Mouse (Mus musculus) MEL (cell line): ENCODE measurements around the gene Adamts15. TPM values are rescaled to one million over a fixed set of nuclear protein-coding genes. Genes with fewer than 3 reads are reported as not detected.

Experiments used
- DNase-seq: peaks from one replicate; pipeline ENCODE4 v3.0.0; 2011; ENCODE audit warnings: low read depth, low spot score
- H3K27ac ChIP-seq: 2 replicates; pipeline ENCODE4 v1.5.1; 2012; ENCODE audit warnings: low read depth, mild to moderate bottlenecking, control low read depth, low read length, moderate library complexity; ENCODE audit not compliant: control insufficient read depth
- H3K27me3 ChIP-seq, 2 experiments: fragments of 150-350 bp in 1 of 2; sonication (generic) in 1 of 2; 2 replicates each; pipeline ENCODE4 v1.6.1; 2012; ENCODE audit warnings: low read length in 2 of 2, mild to moderate bottlenecking in 2 of 2, improper control_type of control experiment in 1 of 2, moderate library complexity in 1 of 2; ENCODE audit not compliant: insufficient read depth in 2 of 2, control insufficient read depth in 1 of 2
- H3K36me3 ChIP-seq, 2 experiments: 2 replicates each; pipeline ENCODE4 v1.6.1; 2012 to 2014; ENCODE audit warnings: low read length in 2 of 2, improper control_type of control experiment in 1 of 2, inconsistent platforms in 1 of 2, mild to moderate bottlenecking in 1 of 2; ENCODE audit not compliant: insufficient read depth in 2 of 2, control insufficient read depth in 1 of 2
- H3K4me1 ChIP-seq, 2 experiments: fragments of 150-350 bp in 1 of 2; sonication (generic) in 1 of 2; 2 replicates each; pipeline ENCODE4 v1.6.1; 2012; ENCODE audit warnings: low read length in 2 of 2, improper control_type of control experiment in 1 of 2, mild to moderate bottlenecking in 1 of 2; ENCODE audit not compliant: insufficient read depth in 2 of 2, control insufficient read depth in 1 of 2
- H3K4me3 ChIP-seq, 2 experiments: fragments of 150-350 bp in 1 of 2; sonication (generic) in 1 of 2; 2 replicates each; pipeline ENCODE4 v1.5.1; 2012; ENCODE audit warnings: low read depth in 2 of 2, low read length in 2 of 2, mild to moderate bottlenecking in 2 of 2, moderate library complexity in 2 of 2, control low read depth in 1 of 2, improper control_type of control experiment in 1 of 2; ENCODE audit not compliant: control insufficient read depth in 1 of 2, insufficient read depth in 1 of 2
- H3K79me2 ChIP-seq: 2 replicates; pipeline ENCODE4 v1.6.1; 2012; ENCODE audit warnings: mild to moderate bottlenecking, low read length, moderate library complexity; ENCODE audit not compliant: control insufficient read depth, poor library complexity, insufficient read depth
- H3K9ac ChIP-seq: 2 replicates; pipeline ENCODE4 v1.6.1; 2012; ENCODE audit warnings: low read depth, mild to moderate bottlenecking, control low read depth, low read length, moderate library complexity; ENCODE audit not compliant: control insufficient read depth, poor library complexity, severe bottlenecking
- H3K9me3 ChIP-seq: fragments of 150-350 bp; sonication (generic); replicated peaks from 2 replicates; pipeline ENCODE4 v1.6.1; 2012; ENCODE audit warnings: mild to moderate bottlenecking, low read length, improper control_type of control experiment, moderate library complexity; ENCODE audit not compliant: insufficient read depth
- CHD1 ChIP-seq: IDR thresholded peaks from 2 replicates; pipeline ENCODE4 v1.6.1; 2012; ENCODE audit warnings: low read depth, mild to moderate bottlenecking, inconsistent platforms, low read length, improper control_type of control experiment
- CHD2 ChIP-seq: IDR thresholded peaks from 2 replicates; pipeline ENCODE4 v1.6.1; 2011; ENCODE audit warnings: low read length, improper control_type of control experiment
- CTCF ChIP-seq, 3 experiments: IDR thresholded peaks in 2 of 3; conservative IDR thresholded peaks in 1 of 3; 2 replicates each; pipeline ENCODE4 v1.5.1; 2011 to 2012; ENCODE audit warnings: low read length in 3 of 3, low read depth in 2 of 3, mild to moderate bottlenecking in 2 of 3, improper control_type of control experiment in 1 of 3, inconsistent platforms in 1 of 3, mixed read lengths in 1 of 3, moderate library complexity in 1 of 3; ENCODE audit not compliant: control insufficient read depth in 1 of 3, insufficient read depth in 1 of 3, poor library complexity in 1 of 3, severe bottlenecking in 1 of 3
- JUND ChIP-seq: IDR thresholded peaks from 2 replicates; pipeline ENCODE4 v1.6.1; 2011; ENCODE audit warnings: low read depth, mild to moderate bottlenecking, improper control_type of control experiment, low read length
- MAX ChIP-seq: IDR thresholded peaks from 2 replicates; pipeline ENCODE4 v1.6.1; 2011; ENCODE audit warnings: low read length, improper control_type of control experiment
- MXI1 ChIP-seq: IDR thresholded peaks from 2 replicates; pipeline ENCODE4 v1.6.1; 2011; ENCODE audit warnings: mild to moderate bottlenecking, low read depth, low read length, improper control_type of control experiment
- MYB ChIP-seq: IDR thresholded peaks from 2 replicates; pipeline ENCODE4 v1.6.1; 2011; ENCODE audit warnings: mild to moderate bottlenecking, low read depth, low read length, improper control_type of control experiment
- NELFE ChIP-seq: IDR thresholded peaks from 2 replicates; pipeline ENCODE4 v1.6.1; 2011; ENCODE audit warnings: low read depth, low read length, improper control_type of control experiment
- NRF1 ChIP-seq: IDR thresholded peaks from 2 replicates; pipeline ENCODE4 v1.6.1; 2014; ENCODE audit warnings: low read depth, mild to moderate bottlenecking, inconsistent platforms, low read length, improper control_type of control experiment, moderate library complexity; ENCODE audit not compliant: poor library complexity, insufficient read depth, severe bottlenecking
- POLR2AphosphoS5 ChIP-seq: IDR thresholded peaks from 2 replicates; pipeline ENCODE4 v1.6.1; 2012; ENCODE audit warnings: low read depth, borderline replicate concordance, mild to moderate bottlenecking, inconsistent platforms, low read length, moderate library complexity, mixed read lengths
- RAD21 ChIP-seq: IDR thresholded peaks from 2 replicates; pipeline ENCODE4 v1.6.1; 2011; ENCODE audit warnings: mild to moderate bottlenecking, low read depth, low read length, improper control_type of control experiment
- RCOR1 ChIP-seq: IDR thresholded peaks from 2 replicates; pipeline ENCODE4 v1.6.1; 2012; ENCODE audit warnings: low read depth, mild to moderate bottlenecking, inconsistent platforms, low read length, improper control_type of control experiment
- TCF12 ChIP-seq: IDR thresholded peaks from 2 replicates; pipeline ENCODE4 v1.6.1; 2014; ENCODE audit warnings: low read depth, mild to moderate bottlenecking, inconsistent platforms, low read length, improper control_type of control experiment, moderate library complexity
- USF2 ChIP-seq, 2 experiments: IDR thresholded peaks; 2 replicates each; pipeline ENCODE4 v1.6.1; 2011 to 2012; ENCODE audit warnings: improper control_type of control experiment in 2 of 2, low read length in 2 of 2, borderline replicate concordance in 1 of 2, inconsistent platforms in 1 of 2, low read depth in 1 of 2, mild to moderate bottlenecking in 1 of 2; ENCODE audit not compliant: insufficient read depth in 1 of 2
- ZC3H11A ChIP-seq: IDR thresholded peaks from 2 replicates; pipeline ENCODE4 v1.6.1; 2012; ENCODE audit warnings: low read depth, mild to moderate bottlenecking, inconsistent platforms, low read length, improper control_type of control experiment
- ZKSCAN1 ChIP-seq: IDR thresholded peaks from 2 replicates; pipeline ENCODE4 v1.6.1; 2012; ENCODE audit warnings: low read depth, mild to moderate bottlenecking, inconsistent platforms, low read length, improper control_type of control experiment, moderate library complexity
- ZNF384 ChIP-seq: IDR thresholded peaks from 2 replicates; pipeline ENCODE4 v1.6.1; 2012; ENCODE audit warnings: low read depth, mild to moderate bottlenecking, inconsistent platforms, low read length, improper control_type of control experiment
- polyA plus RNA-seq, 2 experiments: library from polyadenylated mRNA; stranded (reverse) in 1 of 2; unstranded in 1 of 2; fragments of >175 nt in 1 of 2; fragments of >200 nt in 1 of 2; gene quantifications; 2 replicates each; pipeline versions ENCODE4 v1.2.1 to v1.2.4; 2012; ENCODE audit warnings: low replicate concordance in 2 of 2, low read depth in 1 of 2; ENCODE audit not compliant: insufficient read length in 2 of 2, insufficient read depth in 1 of 2, missing spikeins in 1 of 2
- total RNA-seq: library from RNA; depleted of rRNA; stranded (reverse); fragments of 300-350 nt; gene quantifications from 2 replicates; pipeline ENCODE4 v1.2.3, GENCODE M21; 2012

Adamts15 gene
- total and polyA plus RNA-seq, 3 experiments = 0.07 TPM; not detected in 2

DNA sequence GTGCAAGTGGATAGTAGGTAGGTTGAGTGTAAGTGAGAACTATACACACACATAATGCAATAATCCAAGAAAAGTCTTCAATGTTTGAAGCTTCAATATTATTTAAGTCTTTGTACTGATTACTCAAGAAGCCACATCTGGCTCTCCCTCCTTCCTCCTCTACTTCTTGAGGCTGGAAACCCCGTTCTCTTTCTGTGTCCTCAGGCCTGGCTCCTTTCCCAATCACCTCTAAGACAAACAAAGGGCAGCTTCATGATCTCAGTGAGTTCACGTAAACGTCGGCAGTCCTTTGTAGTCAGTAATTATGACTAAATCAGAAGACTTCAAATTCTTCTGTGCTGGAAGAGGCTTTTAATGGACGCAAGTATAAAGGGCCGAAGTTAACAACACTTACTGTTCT is 12.6 kb upstream of the Adamts15 start:
- Histone ChIP-seq H3K79me2 (no peaks in the 10 kb centered on the region), H3K9ac (no peak overlapping the region), H3K9me3 (no peaks in the 10 kb centered on the region), H3K4me3 (no peak overlapping the region), H3K27me3 (no peaks in the 10 kb centered on the region), H3K36me3 (no peaks in the 10 kb centered on the region), H3K4me1 (no peaks in the 10 kb centered on the region), H3K27ac (no peak overlapping the region)
- no peak for TF ChIP-seq POLR2AphosphoS5
- TF ChIP-seq ZC3H11A = no peak
- TF ChIP-seq MYB = no peak
- TF ChIP-seq MAX = no peak
- no peak for TF ChIP-seq CHD1
- no peak for TF ChIP-seq NRF1
- no peak for TF ChIP-seq USF2 (IDR thresholded peaks at IDR 0.05; ENCODE audit: borderline replicate concordance in 1 of 2, insufficient read depth in 1 of 2, low read depth in 1 of 2, low read length in 2 of 2)
- TF ChIP-seq RAD21 = no peak
- TF ChIP-seq ZNF384 = no peak
- TF ChIP-seq ZKSCAN1 = no peak
- no peak for TF ChIP-seq CHD2
- TF ChIP-seq JUND = no peak
- TF ChIP-seq TCF12 = no peak
- no peak for TF ChIP-seq NELFE
- DNase-seq = no peak

DNA sequence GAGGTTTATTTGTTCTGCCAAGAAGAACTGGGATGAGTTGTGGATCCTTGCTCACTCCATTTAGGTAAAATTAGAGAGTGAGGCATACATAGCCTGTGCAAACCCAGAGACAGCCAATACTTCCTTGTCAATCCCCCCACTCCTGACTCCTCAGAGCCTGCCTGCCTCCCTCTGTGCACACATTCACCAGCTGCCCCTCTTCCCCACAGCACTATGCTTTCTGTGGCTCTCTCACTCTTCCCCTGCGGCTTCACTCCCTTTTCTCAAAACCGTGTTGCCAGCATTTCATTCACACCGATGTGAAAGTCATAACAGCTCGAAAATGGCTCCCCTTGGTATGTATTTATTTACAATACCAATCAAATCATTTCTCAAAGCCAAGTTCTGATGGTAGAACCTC is 10.1 kb upstream of the Adamts15 start:
- Histone ChIP-seq H3K4me3 (no peak overlapping the region), H3K79me2 (no peaks in the 10 kb centered on the region), H3K9ac (no peak overlapping the region), H3K36me3 (no peaks in the 10 kb centered on the region), H3K27me3 (no peaks in the 10 kb centered on the region), H3K27ac (no peak overlapping the region), H3K9me3 (no peaks in the 10 kb centered on the region), H3K4me1 (no peaks in the 10 kb centered on the region)
- no peak for TF ChIP-seq TCF12
- no peak for TF ChIP-seq MXI1
- TF ChIP-seq CTCF (IDR thresholded peaks at IDR 0.05 in 2 of 3, conservative IDR thresholded peaks at IDR 0.05 in 1 of 3; ENCODE audit: control insufficient read depth in 1 of 3, insufficient read depth in 1 of 3, low read depth in 2 of 3, low read length in 3 of 3, poor library complexity in 1 of 3, severe bottlenecking in 1 of 3) = no peak
- TF ChIP-seq POLR2AphosphoS5 = no peak
- no peak for TF ChIP-seq RCOR1
- no peak for DNase-seq
